In the genomic region with DNA sequence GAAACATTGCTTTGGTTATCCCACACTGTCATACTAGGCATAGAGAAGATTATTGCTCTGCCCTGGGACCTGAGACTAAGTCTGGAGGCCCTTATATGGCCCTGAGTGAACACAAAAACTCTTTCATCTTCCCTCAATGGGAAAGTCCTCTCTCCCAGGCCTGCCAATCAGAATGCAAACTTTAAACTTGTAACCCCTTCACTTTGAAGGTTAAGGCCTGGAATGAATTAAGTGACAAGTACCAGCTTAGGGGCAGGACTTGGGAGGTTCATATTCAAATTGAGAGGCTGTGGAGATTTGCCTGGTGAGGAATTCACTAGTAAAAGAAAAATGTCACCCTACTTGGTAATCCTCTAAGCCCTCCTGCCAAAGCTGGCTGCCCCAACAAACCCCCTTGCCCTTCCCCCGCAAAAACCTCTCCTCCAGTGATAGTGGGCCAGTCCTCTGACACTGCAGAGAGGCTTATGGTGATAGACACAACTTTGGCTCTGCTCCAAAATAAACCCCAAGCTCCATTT, we compare ENCODE assay signal across 25 mouse cellular contexts.
DNase-seq lines count a peak whose midpoint lies in the region; ATAC-seq and TF ChIP-seq lines count a peak whose summit lies in the region.
"Had no signal": no experiment of that assay in that cellular context is flagged by ENCODE, and none has a peak within 500 bp of the region (broad histone marks: within the 10 kb centered on the region; RNA-seq: fewer than 3 reads in every experiment).

No protein-coding gene starts in this region.

- no peak overlapping the region for H3K27ac ChIP-seq in forebrain, embryonic 14.5 days (ENCODE audit: low read depth, low read length)
- H3K27ac ChIP-seq in forebrain, postnatal 0 days (ENCODE audit: low read depth, low read length): no peak overlapping the region
- H3K27ac ChIP-seq in midbrain, embryonic 14.5 days (replicated peaks; ENCODE audit: low read depth, low read length): no peak overlapping the region
- H3K27ac ChIP-seq in midbrain, postnatal 0 days (ENCODE audit: low read depth, low read length): no peak overlapping the region
- H3K27ac ChIP-seq: embryonic facial prominence, embryonic 12.5 days; forebrain, embryonic 10.5 days; hindbrain, embryonic 13.5 days; limb, embryonic 12.5 days; liver, embryonic 15.5 days; midbrain, embryonic 12.5 days had no signal

- peak; percentile 1 for DNase-seq in forebrain, embryonic 14.5 days (ENCODE audit: low spot score)
- DNase-seq in forebrain, postnatal 0 days: no peak
- DNase-seq in midbrain, embryonic 14.5 days: peak; percentile 25
- no peak for DNase-seq in midbrain, postnatal 0 days (ENCODE audit: low spot score)
- peak; percentile 42 for DNase-seq in embryo, embryonic 11 days
- no peak for DNase-seq in adrenal gland, postnatal 4 days (ENCODE audit: low spot score in 2 of 2)
- no peak for DNase-seq in layer of hippocampus, postnatal 10 days (ENCODE audit: low spot score in 2 of 2)
- DNase-seq: adrenal gland, adult 8-10 months; cerebellum, adult 11 months; cerebellum, adult 9-10 months; cerebellum, postnatal 36 days; heart, postnatal 36 days; kidney, adult 9 months; kidney, postnatal 10 days; layer of hippocampus, adult 9-11 months; lung, embryonic 14.5 days; thymus, postnatal 4 days had no signal

- no peaks in the 10 kb centered on the region for H3K27me3 ChIP-seq in forebrain, embryonic 14.5 days (replicated peaks; ENCODE audit: control insufficient read depth, insufficient read depth, low read length)
- H3K27me3 ChIP-seq in forebrain, postnatal 0 days (ENCODE audit: insufficient read depth, low read length): no peaks in the 10 kb centered on the region
- H3K27me3 ChIP-seq in midbrain, embryonic 14.5 days (ENCODE audit: control insufficient read depth, insufficient read depth, low read length): no peaks in the 10 kb centered on the region
- no peaks in the 10 kb centered on the region for H3K27me3 ChIP-seq in midbrain, postnatal 0 days (ENCODE audit: insufficient read depth, low read length)
- H3K27me3 ChIP-seq: embryonic facial prominence, embryonic 12.5 days; hindbrain, embryonic 13.5 days; limb, embryonic 12.5 days; liver, embryonic 15.5 days; midbrain, embryonic 12.5 days had no signal

- no peaks in the 10 kb centered on the region for H3K4me1 ChIP-seq in forebrain, embryonic 14.5 days (ENCODE audit: control insufficient read depth, insufficient read depth, low read length)
- no peaks in the 10 kb centered on the region for H3K4me1 ChIP-seq in forebrain, postnatal 0 days (ENCODE audit: insufficient read depth)
- no peaks in the 10 kb centered on the region for H3K4me1 ChIP-seq in midbrain, embryonic 14.5 days (ENCODE audit: control insufficient read depth, insufficient read depth, low read length)
- no peaks in the 10 kb centered on the region for H3K4me1 ChIP-seq in midbrain, postnatal 0 days (ENCODE audit: insufficient read depth, low read length)
- H3K4me1 ChIP-seq: hindbrain, embryonic 13.5 days; liver, embryonic 15.5 days had no signal

- no peak overlapping the region for H3K4me2 ChIP-seq in forebrain, embryonic 14.5 days (ENCODE audit: low read length)
- H3K4me2 ChIP-seq in forebrain, postnatal 0 days (ENCODE audit: low read depth): no peak overlapping the region
- H3K4me2 ChIP-seq in midbrain, embryonic 14.5 days (ENCODE audit: low read length): no peak overlapping the region
- H3K4me2 ChIP-seq in midbrain, postnatal 0 days (ENCODE audit: low read depth, low read length, poor library complexity, severe bottlenecking): no peak overlapping the region
- H3K4me2 ChIP-seq: embryonic facial prominence, embryonic 12.5 days; hindbrain, embryonic 13.5 days; limb, embryonic 12.5 days; liver, embryonic 15.5 days; lung, embryonic 14.5 days; midbrain, embryonic 12.5 days had no signal

- no peak overlapping the region for H3K9ac ChIP-seq in forebrain, embryonic 14.5 days (ENCODE audit: low read length)
- no peak overlapping the region for H3K9ac ChIP-seq in forebrain, postnatal 0 days
- no peak overlapping the region for H3K9ac ChIP-seq in midbrain, embryonic 14.5 days (replicated peaks; ENCODE audit: low read length)
- no peak overlapping the region for H3K9ac ChIP-seq in midbrain, postnatal 0 days (replicated peaks; ENCODE audit: low read length, poor library complexity, severe bottlenecking)
- H3K9ac ChIP-seq: embryonic facial prominence, embryonic 12.5 days; hindbrain, embryonic 13.5 days; limb, embryonic 12.5 days; liver, embryonic 15.5 days; lung, embryonic 14.5 days; midbrain, embryonic 12.5 days had no signal

- H3K36me3 ChIP-seq in forebrain, embryonic 14.5 days (ENCODE audit: control insufficient read depth, insufficient read depth, low read length): no peaks in the 10 kb centered on the region
- no peaks in the 10 kb centered on the region for H3K36me3 ChIP-seq in forebrain, postnatal 0 days (ENCODE audit: insufficient read depth)
- no peaks in the 10 kb centered on the region for H3K36me3 ChIP-seq in midbrain, embryonic 14.5 days (ENCODE audit: control insufficient read depth, insufficient read depth, low read length)
- no peaks in the 10 kb centered on the region for H3K36me3 ChIP-seq in midbrain, postnatal 0 days (ENCODE audit: insufficient read depth, low read length)
- H3K36me3 ChIP-seq: embryonic facial prominence, embryonic 12.5 days; forebrain, embryonic 10.5 days; hindbrain, embryonic 13.5 days; limb, embryonic 12.5 days; liver, embryonic 15.5 days; midbrain, embryonic 12.5 days had no signal

- no peak overlapping the region for H3K4me3 ChIP-seq in forebrain, embryonic 14.5 days (ENCODE audit: low read depth, low read length)
- no peak overlapping the region for H3K4me3 ChIP-seq in forebrain, postnatal 0 days (ENCODE audit: low read depth, low read length)
- H3K4me3 ChIP-seq in midbrain, embryonic 14.5 days (replicated peaks; ENCODE audit: low read depth, low read length): no peak overlapping the region
- no peak overlapping the region for H3K4me3 ChIP-seq in midbrain, postnatal 0 days (ENCODE audit: low read depth, low read length)
- H3K4me3 ChIP-seq: embryonic facial prominence, embryonic 12.5 days; forebrain, embryonic 10.5 days; hindbrain, embryonic 13.5 days; limb, embryonic 12.5 days; liver, embryonic 15.5 days; midbrain, embryonic 12.5 days had no signal

- no peaks in the 10 kb centered on the region for H3K9me3 ChIP-seq in forebrain, embryonic 14.5 days (replicated peaks; ENCODE audit: control insufficient read depth, low read length)
- no peaks in the 10 kb centered on the region for H3K9me3 ChIP-seq in forebrain, postnatal 0 days (ENCODE audit: low read length)
- H3K9me3 ChIP-seq in midbrain, embryonic 14.5 days (ENCODE audit: control insufficient read depth, low read length): no peaks in the 10 kb centered on the region
- H3K9me3 ChIP-seq in midbrain, postnatal 0 days (ENCODE audit: low read length): no peaks in the 10 kb centered on the region
- H3K9me3 ChIP-seq: embryonic facial prominence, embryonic 12.5 days; forebrain, embryonic 10.5 days; hindbrain, embryonic 13.5 days; limb, embryonic 12.5 days; liver, embryonic 15.5 days; midbrain, embryonic 12.5 days had no signal

- 64% methylated on average over 1 of the region's 1 CpGs for WGBS in forebrain, embryonic 14.5 days
- WGBS in forebrain, postnatal 0 days: 54% methylated on average over 1 of the region's 1 CpGs
- 32% methylated on average over 1 of the region's 1 CpGs for whole genome bisulfite sequencing in midbrain, embryonic 14.5 days
- 60% methylated on average over 1 of the region's 1 CpGs for WGBS in midbrain, postnatal 0 days

- no peak for TF ChIP-seq CTCF in forebrain, postnatal 0 days (IDR thresholded peaks at IDR 0.05; ENCODE audit: low read depth)
- TF ChIP-seq CTCF in midbrain, postnatal 0 days (IDR thresholded peaks at IDR 0.05): no peak

- ATAC-seq in forebrain, embryonic 14.5 days: no peak
- no peak for ATAC-seq in forebrain, postnatal 0 days
- no peak for ATAC-seq in midbrain, embryonic 14.5 days (ENCODE audit: low FRiP score, low TSS enrichment)
- no peak for ATAC-seq in midbrain, postnatal 0 days (ENCODE audit: low FRiP score)
- ATAC-seq: forebrain, embryonic 16.5 days; intestine, postnatal 0 days had no signal

Comparison
In these comparisons a context has a peak if more than half of its experiments do, and no peak if none do; other contexts are left out.
1. DNase-seq: peak in forebrain, embryonic 14.5 days (single experiment), midbrain, embryonic 14.5 days (single experiment) and embryo, embryonic 11 days (single experiment); none in forebrain, postnatal 0 days (single experiment), midbrain, postnatal 0 days (single experiment), adrenal gland, postnatal 4 days (0 of 2) and layer of hippocampus, postnatal 10 days (0 of 2).